Mouse (Mus musculus) megakaryocyte progenitor cell, adult 5-6 weeks (primary cell): ENCODE data around the gene Ubr7. TPM values are rescaled to one million over a fixed set of nuclear protein-coding genes. Genes with fewer than 3 reads are reported as not detected.

Experiments used
- ATAC-seq: replicated peaks from 2 replicates; pipeline ENCODE4 v1.8.0; 2016; ENCODE audit warnings: mild to moderate bottlenecking, moderate TSS enrichment, inconsistent platforms; ENCODE audit not compliant: poor library complexity
- total RNA-seq, 2 experiments: library from RNA; stranded (forward) in 1 of 2; stranded (reverse) in 1 of 2; fragments of 157-497, 149-512 nt in 1 of 2; fragments of 200-1000 nt in 1 of 2; gene quantifications; 2 replicates each; pipeline versions ENCODE4 v1.2.3 to v1.2.4; 2015 to 2017

The Ubr7 gene
- total RNA-seq, 2 experiments from 2014 or later = 32.4 to 47.7 TPM

DNA sequence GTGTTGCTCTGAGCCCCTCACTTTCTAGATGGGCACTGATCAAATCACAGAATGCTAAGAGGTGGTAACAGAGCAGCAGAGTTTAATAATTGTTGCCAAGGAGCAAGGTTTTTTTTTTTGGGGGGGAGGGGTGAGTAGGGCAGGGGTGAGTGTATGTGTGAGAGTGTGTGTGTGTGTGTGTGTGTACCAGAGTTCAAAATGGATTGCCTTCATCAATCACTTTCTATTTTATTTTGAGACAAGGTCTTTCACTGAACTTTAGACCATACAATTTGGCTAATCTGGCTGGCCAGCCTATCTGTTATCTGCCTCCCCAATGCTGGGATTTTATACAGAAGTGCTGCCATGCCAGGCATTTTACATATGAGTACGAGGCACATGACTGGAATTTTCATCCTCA is 57.1 kb downstream of the Ubr7 start:
- no peak for ATAC-seq

GRCm38 (mm10) chr12:102826399-102826798 is 68.6 kb downstream of the Ubr7 start:
- ATAC-seq = no peak

DNA sequence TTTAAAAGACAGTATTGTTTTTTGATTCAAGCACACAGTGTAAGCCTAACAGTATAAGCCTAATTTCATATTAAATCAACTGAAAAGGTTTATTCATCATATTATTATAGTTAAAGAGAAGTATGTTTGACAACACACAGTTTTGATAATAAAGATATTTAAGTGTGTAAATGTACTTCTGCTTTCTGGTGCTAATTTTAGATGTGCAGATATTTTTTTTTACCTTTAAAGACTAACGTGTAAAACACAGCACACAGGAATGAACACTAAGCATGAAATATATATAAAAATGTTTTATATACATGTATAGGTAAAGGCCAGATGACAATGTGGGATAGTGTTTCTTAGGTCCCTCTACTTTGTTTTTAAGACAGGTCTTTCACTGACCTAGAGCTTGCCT is 69.4 kb downstream of the Ubr7 start:
- no peak for ATAC-seq

Other genes with a start within 250 kb of the Ubr7 start
- not detected in 2 replicates for gene Chga, start 203.0 kb upstream of the Ubr7 start, total RNA-seq (2015)
- not detected in 2 replicates for gene Chga, start 203.0 kb upstream of the Ubr7 start, total RNA-seq (2017)
- gene Itpk1, start 53.0 kb upstream of the Ubr7 start, total RNA-seq (2015) = 8.6 and 10.5 TPM in 2 replicates
- 15.1 and 15.3 TPM in 2 replicates for gene Itpk1, start 53.0 kb upstream of the Ubr7 start, total RNA-seq (2017)
- gene Moap1, start 14.3 kb upstream of the Ubr7 start, total RNA-seq (2015) = 8.0 and 13.3 TPM in 2 replicates
- 2.7 and 10.3 TPM in 2 replicates for gene Moap1, start 14.3 kb upstream of the Ubr7 start, total RNA-seq (2017)
- gene Tmem251, start 14.2 kb upstream of the Ubr7 start, total RNA-seq (2015) = 8.0 and 10.6 TPM in 2 replicates
- 8.3 and 8.8 TPM in 2 replicates for gene Tmem251, start 14.2 kb upstream of the Ubr7 start, total RNA-seq (2017)
- gene Gm28051, start 202 bp upstream of the Ubr7 start, total RNA-seq (2015) = not detected in 2 replicates
- gene Gm28051, start 202 bp upstream of the Ubr7 start, total RNA-seq (2017) = not detected in 2 replicates
- 19.6 and 19.7 TPM in 2 replicates for gene Gon7, start 164 bp upstream of the Ubr7 start, total RNA-seq (2015)
- 17.5 and 18.0 TPM in 2 replicates for gene Gon7, start 164 bp upstream of the Ubr7 start, total RNA-seq (2017)
- gene Gm20604, start 705 bp downstream of the Ubr7 start, total RNA-seq (2015) = 11.3 and 16.7 TPM in 2 replicates
- gene Gm20604, start 705 bp downstream of the Ubr7 start, total RNA-seq (2017) = 10.2 and 11.4 TPM in 2 replicates
- 16.5 and 18.7 TPM in 2 replicates for gene Btbd7, start 120.5 kb downstream of the Ubr7 start, total RNA-seq (2015)
- 17.2 and 20.0 TPM in 2 replicates for gene Btbd7, start 120.5 kb downstream of the Ubr7 start, total RNA-seq (2017)
- gene Cox8c, start 141.3 kb downstream of the Ubr7 start, total RNA-seq (2015) = not detected in 2 replicates
- not detected in 2 replicates for gene Cox8c, start 141.3 kb downstream of the Ubr7 start, total RNA-seq (2017)
- gene Unc79, start 190.9 kb downstream of the Ubr7 start, total RNA-seq (2015) = 0.02 TPM in 2 replicates
- under 0.01 TPM in 1 of 2 replicates, not detected in the other for gene Unc79, start 190.9 kb downstream of the Ubr7 start, total RNA-seq (2017)